Mouse (Mus musculus) C2C12 (cell line): ENCODE results near the gene Gm17509. TPM values are rescaled to one million over a fixed set of nuclear protein-coding genes. Genes with fewer than 3 reads are reported as not detected.
A peak's percentile ranks its signal among the peaks of the same experiment; 100 is the strongest.

ENCODE experiments used
- H3K27me3 ChIP-seq: one replicate; pipeline ENCODE4 v1.6.1; 2011; ENCODE audit not compliant: control insufficient read depth, insufficient read depth, insufficient read length
- H3K36me3 ChIP-seq: one replicate; pipeline ENCODE4 v1.6.1; 2011; ENCODE audit not compliant: control insufficient read depth, insufficient read depth
- H3K4me3 ChIP-seq: one replicate; pipeline ENCODE4 v1.5.1; 2011; ENCODE audit warnings: mild to moderate bottlenecking, control low read depth; ENCODE audit not compliant: poor library complexity, insufficient read depth, severe bottlenecking
- H3K79me2 ChIP-seq: one replicate; pipeline ENCODE4 v1.6.1; 2011; ENCODE audit not compliant: control insufficient read depth, insufficient read depth
- H3K79me3 ChIP-seq: one replicate; pipeline ENCODE4 v1.6.1; 2011; ENCODE audit warnings: low read depth, control low read depth
- H3ac ChIP-seq: one replicate; pipeline ENCODE3; 2011; ENCODE audit warnings: low read depth; ENCODE audit not compliant: control insufficient read depth, insufficient read length
- CEBPB ChIP-seq: IDR thresholded peaks from one replicate; pipeline ENCODE4 v1.6.1; 2011; ENCODE audit warnings: low read depth, mild to moderate bottlenecking, control low read depth, moderate library complexity
- CTCF ChIP-seq: IDR thresholded peaks from one replicate; pipeline ENCODE4 v1.5.1; 2011; ENCODE audit not compliant: control insufficient read depth, insufficient read depth, insufficient read length
- FOSL1 ChIP-seq: IDR thresholded peaks from one replicate; pipeline ENCODE4 v1.8.0; 2011; ENCODE audit warnings: mild to moderate bottlenecking, low read length; ENCODE audit not compliant: poor library complexity, insufficient read depth, severe bottlenecking
- MAX ChIP-seq: IDR thresholded peaks from one replicate; pipeline ENCODE4 v1.6.1; 2011; ENCODE audit warnings: mild to moderate bottlenecking, control low read depth
- MYOD1 ChIP-seq: IDR thresholded peaks from one replicate; pipeline ENCODE4 v1.6.1; 2011; ENCODE audit warnings: low read depth; ENCODE audit not compliant: control insufficient read depth, insufficient read length
- MYOG ChIP-seq: IDR thresholded peaks from one replicate; pipeline ENCODE4 v1.6.1; 2011; ENCODE audit not compliant: control insufficient read depth, insufficient read length; ENCODE audit errors: extremely low read depth
- USF1 ChIP-seq: IDR thresholded peaks from one replicate; pipeline ENCODE4 v1.6.1; 2011; ENCODE audit warnings: low read depth, mild to moderate bottlenecking, control low read depth, moderate library complexity
- polyA plus RNA-seq: library from polyadenylated mRNA; unstranded; fragments of >200 nt; fragmentation: generic; extraction: Trizol; gene quantifications from one replicate; pipeline ENCODE4 v1.2.1, GENCODE M21; 2012; ENCODE audit warnings: missing spikeins

Gene Gm17509
- polyA plus RNA-seq, 1 experiment, result 0.04 TPM

GRCm38 (mm10) chr13:117224901-117225300, 4.0 kb upstream of the Gm17509 start:
- H3K79me2 ChIP-seq, result no peaks in the 10 kb centered on the region
- no peaks in the 10 kb centered on the region for H3K36me3 ChIP-seq
- H3K4me3 ChIP-seq, result no peak overlapping the region
- no peaks in the 10 kb centered on the region for H3K27me3 ChIP-seq
- H3ac ChIP-seq, result no peak overlapping the region
- TF ChIP-seq MYOD1 (no peak), CTCF (no peak), USF1 (no peak), MYOG (no peak), MAX (no peak), FOSL1 (no peak), CEBPB (no peak)
- H3K79me3 ChIP-seq, result no peaks in the 10 kb centered on the region

- Histone ChIP-seq H3K4me3 (no peak overlapping the region), H3K36me3 (no peaks in the 10 kb centered on the region), H3K79me2 (no peaks in the 10 kb centered on the region), H3K27me3 (no peaks in the 10 kb centered on the region), H3K79me3 (no peaks in the 10 kb centered on the region), H3ac (no peak overlapping the region)
- TF ChIP-seq MYOG (no peak), FOSL1 (no peak), CTCF (no peak), MYOD1 (no peak), USF1 (no peak), MAX (no peak), CEBPB (no peak)
These were observed 2.2 kb upstream of the Gm17509 start for GRCm38 (mm10) chr13:117223125-117223524.

GRCm38 (mm10) chr13:117219871-117220500, 889 bp downstream of the Gm17509 start:
- H3K4me3 ChIP-seq, result peak overlapping the region; percentile 37

GRCm38 (mm10) chr13:117218092-117218491, 2.8 kb downstream of the Gm17509 start:
- Histone ChIP-seq H3K36me3 (no peaks in the 10 kb centered on the region), H3K4me3 (no peak overlapping the region), H3K27me3 (no peaks in the 10 kb centered on the region), H3K79me3 (no peaks in the 10 kb centered on the region), H3ac (no peak overlapping the region), H3K79me2 (no peaks in the 10 kb centered on the region)
- TF ChIP-seq FOSL1 (no peak), CEBPB (no peak), CTCF (no peak), USF1 (no peak), MYOG (no peak), MAX (no peak), MYOD1 (no peak)

More at GRCm38 (mm10) chr13:117219871-117220500, 889 bp downstream of the Gm17509 start:
- no peak for TF ChIP-seq MYOD1
- Histone ChIP-seq H3K79me3 (no peaks in the 10 kb centered on the region), H3K27me3 (no peaks in the 10 kb centered on the region), H3K36me3 (no peaks in the 10 kb centered on the region), H3ac (no peak overlapping the region), H3K79me2 (no peaks in the 10 kb centered on the region)

- Histone ChIP-seq H3K79me3 (no peaks in the 10 kb centered on the region), H3K36me3 (no peaks in the 10 kb centered on the region)
These were observed 3.3 kb downstream of the Gm17509 start for GRCm38 (mm10) chr13:117217621-117218020.

More at GRCm38 (mm10) chr13:117217621-117218020, 3.3 kb downstream of the Gm17509 start:
- H3K4me3 ChIP-seq, result no peak overlapping the region
- H3K79me2 ChIP-seq, result no peaks in the 10 kb centered on the region
- no peaks in the 10 kb centered on the region for H3K27me3 ChIP-seq
- TF ChIP-seq CEBPB (no peak), MYOG (no peak), MYOD1 (no peak), FOSL1 (no peak), CTCF (no peak), MAX (no peak), USF1 (no peak)
- no peak overlapping the region for H3ac ChIP-seq
